Mouse (Mus musculus) cortical plate, adult 2 months (tissue): ENCODE results near the gene Cers4. TPM values are rescaled to one million over a fixed set of nuclear protein-coding genes. Genes with fewer than 3 reads are reported as not detected.

Experiments used
- H3K27ac ChIP-seq: fragments of 200-500 bp; 2 replicates; pipeline ENCODE4 v1.5.1; 2012; ENCODE audit warnings: low read length, control low read depth, inconsistent platforms; ENCODE audit not compliant: insufficient read depth
- H3K4me1 ChIP-seq: fragments of 200-500 bp; 2 replicates; pipeline ENCODE4 v1.6.1; 2011; ENCODE audit warnings: low read length; ENCODE audit not compliant: control insufficient read depth, insufficient read depth
- H3K4me3 ChIP-seq: fragments of 200-500 bp; 2 replicates; pipeline ENCODE4 v1.5.1; 2011; ENCODE audit warnings: mild to moderate bottlenecking, low read length, control low read depth; ENCODE audit not compliant: insufficient read depth
- CTCF ChIP-seq: fragments of 200-500 bp; IDR thresholded peaks from 2 replicates; pipeline ENCODE4 v1.5.1; 2011; ENCODE audit warnings: mild to moderate bottlenecking, control low read depth, low read length; ENCODE audit not compliant: insufficient read depth; ENCODE audit errors: extremely low read depth
- POLR2A ChIP-seq: fragments of 200-500 bp; IDR thresholded peaks from 2 replicates; pipeline ENCODE4 v1.6.1; 2011; ENCODE audit warnings: mild to moderate bottlenecking, low read length, control low read depth; ENCODE audit not compliant: insufficient read depth; ENCODE audit errors: extremely low read depth
- polyA plus RNA-seq: library from polyadenylated mRNA; depleted of rRNA; stranded (reverse); fragments of >200 nt; gene quantifications from 2 replicates; pipeline ENCODE4 v1.2.3, GENCODE M21; 2012; rRNA removed

Cers4 gene
- polyA plus RNA-seq, result 56.0 and 62.6 TPM in 2 replicates

DNA sequence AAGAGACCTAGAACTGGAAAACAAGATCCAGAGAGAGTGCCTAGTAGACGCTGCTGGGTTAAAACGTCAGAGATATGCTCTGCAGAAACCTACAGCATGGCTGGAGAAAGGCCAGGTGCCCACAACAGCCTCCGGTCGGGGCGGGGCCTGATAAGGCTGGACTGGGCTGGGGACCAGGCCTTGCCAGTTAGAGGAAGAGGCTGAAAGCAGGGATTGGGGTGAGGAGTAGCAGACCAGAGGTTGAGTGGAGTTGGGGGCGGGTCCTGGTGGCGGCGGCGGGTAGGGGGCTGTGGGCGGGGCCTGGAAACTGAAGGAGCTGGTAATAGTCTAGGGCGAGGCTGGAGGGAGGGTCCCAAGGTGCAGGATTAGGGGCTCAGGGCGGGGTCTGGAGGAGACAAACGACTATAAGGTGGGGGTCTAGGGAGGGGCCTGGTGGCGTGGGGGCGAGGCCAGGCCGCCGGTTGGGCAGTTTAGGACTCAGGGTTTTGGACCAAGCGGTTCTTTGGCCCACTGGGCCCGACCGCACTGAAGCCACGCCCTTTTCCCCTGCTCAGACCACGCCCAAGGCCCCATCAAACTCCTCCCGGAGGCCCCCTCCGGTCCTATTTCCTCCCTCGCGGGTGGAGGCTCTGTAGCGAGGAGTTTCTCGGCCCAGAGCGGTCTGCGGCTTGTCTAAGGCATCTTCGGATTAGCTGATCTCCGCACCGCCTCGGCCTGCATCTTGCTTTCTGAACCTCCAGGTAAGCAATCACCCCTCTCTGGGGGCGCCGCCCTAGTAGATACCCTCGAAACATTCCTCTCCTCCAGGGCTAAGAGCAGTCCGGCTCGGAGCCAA is at the start of gene Cers4:
TSS of gene Cers4 (plus strand) at position 176 of the 835 bp plus-strand sequence.
- peak within 1 kb of the TSS; percentile 68 for H3K4me3 ChIP-seq
- no peak for TF ChIP-seq CTCF
- peak; percentile 77; the same call in 1 of the 2 replicates for TF ChIP-seq POLR2A

GRCm38 (mm10) chr8:4458165-4458564 is 34.7 kb upstream of the Cers4 start:
- Histone ChIP-seq H3K27ac (no peak overlapping the region), H3K4me3 (no peak overlapping the region), H3K4me1 (no peaks in the 10 kb centered on the region)
- no peak for TF ChIP-seq CTCF
- TF ChIP-seq POLR2A, result no peak

More for the DNA sequence above, at the start of gene Cers4:
- Histone ChIP-seq H3K4me1 (peaks cover 7% of the 10 kb centered on the region; the same call in 1 of the 2 replicates), H3K27ac (peak within 1 kb of the TSS; percentile 83)

DNA sequence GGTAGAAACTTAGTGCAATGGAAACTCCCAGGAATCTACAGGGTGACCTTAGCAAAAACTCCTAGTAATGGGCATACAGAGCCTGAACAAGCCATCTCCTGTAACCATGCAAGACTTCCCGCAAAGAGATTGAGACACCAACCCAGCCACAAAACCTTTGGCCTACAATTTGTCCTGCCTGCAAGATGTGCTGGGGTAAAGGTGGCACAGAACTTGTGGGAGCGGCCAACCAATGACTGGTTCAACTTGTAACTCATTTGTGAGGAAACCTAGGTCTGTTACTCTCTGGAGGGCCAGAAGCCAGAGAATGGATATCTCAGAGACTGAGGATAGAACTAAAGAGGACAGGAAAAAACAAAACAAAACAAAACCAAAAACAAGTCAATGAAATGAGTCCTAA is 29.8 kb upstream of the Cers4 start:
- no peak overlapping the region for H3K4me3 ChIP-seq
- H3K27ac ChIP-seq, result no peak overlapping the region
- TF ChIP-seq CTCF, result no peak
- TF ChIP-seq POLR2A, result no peak
- no peaks in the 10 kb centered on the region for H3K4me1 ChIP-seq

- Histone ChIP-seq H3K4me3 (no peak overlapping the region), H3K27ac (no peak overlapping the region), H3K4me1 (no peaks in the 10 kb centered on the region)
- TF ChIP-seq POLR2A (no peak), CTCF (no peak)
Observed at GRCm38 (mm10) chr8:4474419-4475187, 18.2 kb upstream of the Cers4 start.

GRCm38 (mm10) chr8:4481154-4481553 is 11.7 kb upstream of the Cers4 start:
- Histone ChIP-seq H3K27ac (no peak overlapping the region), H3K4me3 (no peak overlapping the region), H3K4me1 (no peaks in the 10 kb centered on the region)
- no peak for TF ChIP-seq CTCF
- no peak for TF ChIP-seq POLR2A

DNA sequence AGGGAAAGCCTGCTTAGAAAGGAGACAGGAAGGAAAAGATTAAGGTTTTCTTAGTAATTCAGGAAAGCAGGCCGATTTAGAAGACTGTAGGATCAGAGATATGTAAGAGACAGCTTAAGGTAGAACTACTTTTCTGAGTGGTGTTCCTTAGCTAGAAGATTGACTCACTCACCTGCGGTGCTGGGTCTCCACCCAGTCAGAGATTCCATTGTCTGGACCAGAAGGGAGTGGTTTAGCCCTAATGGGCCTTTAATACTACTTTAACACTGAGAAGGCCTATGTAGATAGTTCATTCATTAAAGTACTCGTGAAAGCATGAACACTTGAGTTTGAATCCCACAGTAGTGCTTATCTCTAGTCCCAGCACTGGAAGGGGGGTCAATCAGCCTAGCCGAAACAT is 11.2 kb upstream of the Cers4 start:
- H3K4me3 ChIP-seq, result no peak overlapping the region
- H3K4me1 ChIP-seq, result no peaks in the 10 kb centered on the region
- no peak overlapping the region for H3K27ac ChIP-seq
- no peak for TF ChIP-seq CTCF

GRCm38 (mm10) chr8:4482501-4482900 is 10.3 kb upstream of the Cers4 start:
- H3K4me3 ChIP-seq, result no peak overlapping the region
- TF ChIP-seq CTCF, result no peak
- no peak for TF ChIP-seq POLR2A

DNA sequence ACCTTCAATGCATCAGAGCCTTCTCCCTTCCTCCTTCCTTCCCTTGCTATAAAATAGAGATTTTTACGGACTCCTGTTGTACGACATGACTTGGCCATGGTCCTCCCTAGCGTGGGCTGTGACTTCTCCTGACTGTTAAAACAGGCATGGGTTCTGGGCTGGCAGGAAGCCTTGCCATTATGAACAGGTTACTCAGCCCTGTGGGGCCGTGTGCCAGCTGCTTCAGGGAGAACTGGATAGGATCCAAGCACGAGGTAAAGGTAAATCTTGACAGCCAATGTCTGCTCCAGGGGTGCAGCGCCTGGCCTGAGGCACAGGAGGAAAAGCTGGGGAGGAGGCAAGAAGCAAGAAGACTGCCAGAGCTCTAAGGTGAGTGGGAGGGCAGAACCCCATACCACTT is 9.5 kb upstream of the Cers4 start:
- no peak overlapping the region for H3K27ac ChIP-seq
- no peak overlapping the region for H3K4me3 ChIP-seq
- H3K4me1 ChIP-seq, result no peaks in the 10 kb centered on the region
- TF ChIP-seq POLR2A, result no peak
- TF ChIP-seq CTCF, result no peak

More at GRCm38 (mm10) chr8:4482501-4482900, 10.3 kb upstream of the Cers4 start:
- H3K27ac ChIP-seq, result no peak overlapping the region
- no peaks in the 10 kb centered on the region for H3K4me1 ChIP-seq

DNA sequence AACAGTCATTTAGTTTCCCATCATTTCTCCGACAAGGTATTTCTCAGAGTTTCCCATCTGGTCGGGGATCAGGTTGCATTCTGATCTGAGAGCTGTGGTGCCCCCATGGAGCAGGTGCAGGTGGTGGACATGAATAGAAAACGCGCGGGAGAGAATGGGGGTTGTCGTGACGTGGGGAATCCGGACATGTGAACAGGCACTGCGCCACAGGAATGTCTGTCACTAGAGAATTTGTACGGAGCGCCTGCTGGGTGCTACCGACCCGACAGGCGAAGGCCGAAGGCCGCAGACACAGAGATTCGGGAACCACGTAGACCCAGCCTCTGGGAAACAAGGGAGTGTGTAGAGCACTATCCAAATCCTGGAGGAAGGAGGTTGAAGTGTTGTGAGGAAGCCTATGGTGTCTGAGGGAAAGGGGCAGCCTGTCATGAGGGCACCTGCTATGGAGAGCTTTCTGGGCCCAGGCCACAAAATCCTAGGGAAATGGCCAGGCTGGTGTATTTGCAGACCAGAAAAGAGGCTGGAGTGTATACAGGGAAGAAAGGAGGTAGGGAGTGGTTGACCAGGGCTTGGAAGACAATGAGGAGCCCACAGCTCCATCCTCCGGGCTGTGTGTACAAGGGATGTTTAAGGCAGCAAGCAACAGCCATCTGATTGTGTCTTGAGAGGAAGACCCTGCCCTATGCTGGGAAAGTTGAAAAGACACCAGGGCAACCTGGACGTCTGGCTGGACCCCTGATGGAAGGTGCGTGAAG is 1.0 kb downstream of the Cers4 start:
- H3K4me3 ChIP-seq, result peak overlapping the region; percentile 68
- TF ChIP-seq CTCF (no peak), POLR2A (no peak)
- peak overlapping the region; percentile 83 for H3K27ac ChIP-seq
- H3K4me1 ChIP-seq, result peaks cover 7% of the 10 kb centered on the region; the same call in 1 of the 2 replicates
